Mouse (Mus musculus) hindbrain, embryonic 14.5 days (tissue): Measurements from ENCODE around the gene Bicc1. TPM values are rescaled to one million over a fixed set of nuclear protein-coding genes. Genes with fewer than 3 reads are reported as not detected.

ENCODE experiments used
- ATAC-seq: fragments of 200-750 bp; cut with Nextera tagmentation; 2 replicates; pipeline ENCODE4 v1.8.0; 2017; ENCODE audit warnings: moderate number of reproducible peaks, mild to moderate bottlenecking, moderate TSS enrichment, moderate library complexity; ENCODE audit not compliant: low FRiP score
- DNase-seq: peaks from one replicate; pipeline ENCODE4 v3.0.0-alpha.2; 2015; ENCODE audit warnings: low spot score
- H3K27ac ChIP-seq: fragments of 300-500 bp; sonication (generic); 2 replicates; pipeline ENCODE4 v1.5.1; 2014; ENCODE audit warnings: mild to moderate bottlenecking, moderate library complexity
- H3K27me3 ChIP-seq: fragments of 300-500 bp; sonication (generic); 2 replicates; pipeline ENCODE4 v1.6.1; 2014; ENCODE audit warnings: mild to moderate bottlenecking, low read length, mixed read lengths; ENCODE audit not compliant: control insufficient read depth, insufficient read depth
- H3K36me3 ChIP-seq: fragments of 300-500 bp; sonication (generic); replicated peaks from 2 replicates; pipeline ENCODE4 v1.6.1; 2014; ENCODE audit not compliant: control insufficient read depth, insufficient read depth
- H3K4me1 ChIP-seq: fragments of 300-500 bp; sonication (generic); replicated peaks from 2 replicates; pipeline ENCODE4 v1.6.1; 2014; ENCODE audit warnings: antibody characterized with exemption, low read length, mixed read lengths; ENCODE audit not compliant: control insufficient read depth, insufficient read depth
- H3K4me2 ChIP-seq: fragments of 300-500 bp; sonication (generic); replicated peaks from 2 replicates; pipeline ENCODE4 v1.6.1; 2014; ENCODE audit warnings: mild to moderate bottlenecking, moderate library complexity
- H3K4me3 ChIP-seq: fragments of 300-500 bp; sonication (generic); replicated peaks from 2 replicates; pipeline ENCODE4 v1.5.1; 2014; ENCODE audit warnings: mild to moderate bottlenecking, low read length
- H3K9ac ChIP-seq: fragments of 300-500 bp; sonication (generic); 2 replicates; pipeline ENCODE4 v1.6.1; 2014
- H3K9me3 ChIP-seq: fragments of 300-500 bp; sonication (generic); 2 replicates; pipeline ENCODE4 v1.6.1; 2016; ENCODE audit warnings: low read length; ENCODE audit not compliant: control insufficient read depth
- WGBS: fragments of 180-500 bp; shearing (Covaris S2); extraction: QIAGEN DNeasy Blood & Tissue Kit; methylation state at CpG from one replicate; pipeline ENCODE4 v1.1.7; 2014; 5-methylcytosine and 5-hydroxymethylcytosine counted together
- polyA plus RNA-seq: library from polyadenylated mRNA; unstranded; fragments of >200 nt; fragmentation: Nextera tagmentation; extraction: Ambion mirVana; gene quantifications from 2 replicates; pipeline ENCODE4 v1.2.1, GENCODE M21; 2014

Gene Bicc1
- polyA plus RNA-seq, 1 experiment from 2014 or later = 6.8 TPM

GRCm38 (mm10) chr10:71148951-71149603, 10.4 kb downstream of the Bicc1 start:
- WGBS = 90% methylated on average over 5 of the region's 5 CpGs
- H3K4me1 ChIP-seq = 0 out of 2 replicates have a peak, but pooled peaks cover 3% of the 10 kb centered on the region

DNA sequence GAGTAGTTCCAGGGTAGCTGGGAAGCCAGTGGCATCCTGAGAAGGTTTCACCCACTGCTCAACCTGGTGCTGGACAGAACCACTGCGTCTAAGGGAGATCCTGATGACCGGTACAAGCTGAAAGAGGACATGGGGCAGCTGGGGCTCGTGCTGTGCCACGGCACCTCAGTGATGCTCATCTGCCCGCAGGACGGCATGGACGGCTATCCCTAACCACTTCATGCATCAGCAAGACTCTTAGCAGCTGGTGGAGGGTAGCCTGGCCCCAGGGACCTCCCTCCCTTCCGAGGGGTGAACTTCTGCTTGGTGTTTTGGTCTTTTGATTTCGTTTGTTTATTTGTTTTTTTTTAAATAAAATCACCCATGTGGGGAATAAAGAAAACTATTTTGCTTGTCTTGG, 11.3 kb downstream of the Bicc1 start:
- H3K9me3 ChIP-seq = peaks cover 2% of the 10 kb centered on the region; the same call in 1 of the 2 replicates
- H3K4me1 ChIP-seq = 0 out of 2 replicates have a peak, but pooled peaks cover 3% of the 10 kb centered on the region
- no peak overlapping the region for H3K9ac ChIP-seq
- no peak overlapping the region for H3K4me3 ChIP-seq
- no peak for ATAC-seq
- no peak for DNase-seq
- no peak overlapping the region for H3K4me2 ChIP-seq
- WGBS = 96% methylated on average over 9 of the region's 9 CpGs
- no peak overlapping the region for H3K27ac ChIP-seq
- no peaks in the 10 kb centered on the region for H3K36me3 ChIP-seq
- no peaks in the 10 kb centered on the region for H3K27me3 ChIP-seq

More at GRCm38 (mm10) chr10:71148951-71149603, 10.4 kb downstream of the Bicc1 start:
- no peaks in the 10 kb centered on the region for H3K36me3 ChIP-seq
- no peaks in the 10 kb centered on the region for H3K9me3 ChIP-seq
- H3K4me3 ChIP-seq = no peak overlapping the region
- H3K4me2 ChIP-seq = no peak overlapping the region
- H3K27me3 ChIP-seq = no peaks in the 10 kb centered on the region
- ATAC-seq (no peak), DNase-seq (no peak)
- H3K9ac ChIP-seq = no peak overlapping the region
- H3K27ac ChIP-seq = no peak overlapping the region

DNA sequence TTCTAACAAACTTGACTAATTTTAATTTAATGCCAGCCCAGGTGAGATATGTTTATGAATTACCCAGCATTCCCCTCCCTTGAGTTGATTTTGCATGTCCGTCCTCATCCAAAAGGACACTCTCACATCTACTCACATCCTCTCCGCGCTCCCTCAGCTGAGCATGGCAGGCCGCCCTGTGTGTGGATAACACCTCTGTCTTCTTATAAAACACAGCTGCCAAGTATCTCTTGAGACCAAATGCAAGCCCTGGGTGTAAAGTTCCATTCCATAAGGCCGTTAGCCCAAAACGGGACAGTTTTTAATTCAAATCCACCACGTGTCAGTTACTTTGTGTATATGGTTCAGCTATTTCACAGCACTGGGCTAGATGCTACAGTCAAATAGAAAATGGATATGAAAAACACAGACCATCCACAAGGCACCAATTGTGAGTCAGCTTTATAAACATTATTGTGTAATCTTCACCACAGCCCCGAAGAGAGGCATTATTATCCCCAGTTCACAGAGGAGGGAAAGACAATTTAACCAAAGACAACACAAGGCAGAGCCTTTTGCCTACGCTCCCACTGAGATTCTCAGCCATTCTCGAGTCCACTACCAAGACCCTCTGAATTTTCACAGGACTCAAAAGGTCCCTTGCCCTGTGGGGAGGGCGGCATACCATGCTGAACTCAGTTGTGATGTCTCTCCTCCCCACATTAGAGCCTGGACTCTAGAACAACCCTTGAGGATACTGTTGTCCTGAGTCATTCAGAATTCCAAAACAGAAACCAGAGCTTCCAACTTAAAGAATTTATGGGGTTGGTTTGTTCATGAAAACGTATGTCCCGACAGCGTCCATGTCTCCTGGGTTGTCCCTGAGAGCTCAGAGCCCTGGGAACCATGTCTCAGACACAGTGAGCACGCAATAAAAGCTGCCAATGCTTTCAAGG, 12.6 kb downstream of the Bicc1 start:
- Histone ChIP-seq H3K36me3 (no peaks in the 10 kb centered on the region), H3K4me1 (0 out of 2 replicates have a peak, but pooled peaks cover 3% of the 10 kb centered on the region), H3K4me2 (no peak overlapping the region), H3K4me3 (no peak overlapping the region), H3K27me3 (no peaks in the 10 kb centered on the region), H3K27ac (no peak overlapping the region), H3K9ac (no peak overlapping the region), H3K9me3 (peaks cover 14% of the 10 kb centered on the region)
- WGBS = 88% methylated on average over 15 of the region's 15 CpGs
- no peak for ATAC-seq
- DNase-seq = no peak

GRCm38 (mm10) chr10:71145801-71146200, 13.7 kb downstream of the Bicc1 start:
- Histone ChIP-seq H3K9ac (no peak overlapping the region), H3K9me3 (peaks cover 14% of the 10 kb centered on the region), H3K4me2 (no peak overlapping the region), H3K27me3 (no peaks in the 10 kb centered on the region), H3K4me3 (no peak overlapping the region), H3K27ac (no peak overlapping the region), H3K4me1 (0 out of 2 replicates have a peak, but pooled peaks cover 3% of the 10 kb centered on the region), H3K36me3 (no peaks in the 10 kb centered on the region)
- ATAC-seq = no peak
- 72% methylated on average over 11 of the region's 11 CpGs for WGBS
- DNase-seq = no peak

DNA sequence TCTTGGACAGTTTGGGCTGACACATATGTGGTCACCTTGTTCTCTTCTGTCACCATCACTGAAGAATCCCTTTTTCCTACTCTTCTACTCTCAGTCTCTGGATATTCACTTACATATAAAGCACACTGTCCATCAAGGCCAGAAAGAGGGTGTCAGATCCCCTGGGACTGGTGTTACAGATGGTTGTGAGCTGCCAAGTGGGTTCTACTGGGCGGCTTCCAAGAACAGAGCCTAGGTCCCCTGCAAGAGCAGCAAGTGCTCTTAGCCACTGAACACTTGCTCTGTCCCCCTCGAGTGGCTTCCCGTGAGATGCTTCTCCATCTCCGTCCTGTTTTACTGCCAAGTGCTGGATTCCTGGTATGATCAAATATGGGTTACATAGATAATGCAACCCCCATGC, 15.3 kb downstream of the Bicc1 start:
- H3K36me3 ChIP-seq = no peaks in the 10 kb centered on the region
- ATAC-seq (no peak), DNase-seq (no peak)
- no peak overlapping the region for H3K4me3 ChIP-seq
- no peak overlapping the region for H3K9ac ChIP-seq
- 86% methylated on average over 4 of the region's 4 CpGs for WGBS
- no peak overlapping the region for H3K27ac ChIP-seq
- H3K9me3 ChIP-seq = peaks cover 14% of the 10 kb centered on the region
- 0 out of 2 replicates have a peak, but pooled peaks cover 3% of the 10 kb centered on the region for H3K4me1 ChIP-seq
- no peaks in the 10 kb centered on the region for H3K27me3 ChIP-seq
- H3K4me2 ChIP-seq = no peak overlapping the region

DNA sequence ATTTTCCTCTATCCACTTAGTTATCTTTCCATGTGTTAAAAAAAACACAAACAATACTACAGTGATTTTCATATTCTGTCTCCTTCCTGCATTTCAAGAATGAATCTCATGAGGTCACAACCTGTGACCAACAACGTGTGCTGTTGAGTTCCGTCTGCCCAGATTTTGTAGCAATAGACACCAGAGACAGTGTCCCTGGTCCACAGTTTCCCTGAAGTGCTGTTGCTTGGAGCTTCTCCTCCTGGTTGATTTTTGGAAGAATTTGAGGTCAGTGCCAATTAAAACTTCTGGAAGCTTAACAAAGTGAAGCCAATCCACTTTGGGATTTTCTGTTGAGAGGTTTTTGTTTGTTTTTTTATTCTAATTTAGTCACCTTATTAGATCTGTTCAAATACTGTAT, 16.9 kb downstream of the Bicc1 start:
- Histone ChIP-seq H3K36me3 (no peaks in the 10 kb centered on the region), H3K27ac (no peak overlapping the region), H3K4me3 (no peak overlapping the region), H3K4me1 (0 out of 2 replicates have a peak, but pooled peaks cover 3% of the 10 kb centered on the region), H3K9me3 (peaks cover 14% of the 10 kb centered on the region), H3K9ac (no peak overlapping the region), H3K27me3 (no peaks in the 10 kb centered on the region), H3K4me2 (no peak overlapping the region)
- ATAC-seq = no peak
- DNase-seq = no peak
- 90% methylated on average over 2 of the region's 2 CpGs for WGBS

GRCm38 (mm10) chr10:71140281-71140845, 19.1 kb downstream of the Bicc1 start:
- 69% methylated on average over 6 of the region's 6 CpGs for WGBS
- Histone ChIP-seq H3K4me3 (no peak overlapping the region), H3K36me3 (no peaks in the 10 kb centered on the region), H3K4me2 (no peak overlapping the region), H3K4me1 (no peaks in the 10 kb centered on the region), H3K9ac (no peak overlapping the region), H3K27me3 (no peaks in the 10 kb centered on the region), H3K27ac (no peak overlapping the region), H3K9me3 (peaks cover 14% of the 10 kb centered on the region)
- ATAC-seq (no peak), DNase-seq (no peak)

- no peak overlapping the region for H3K4me3 ChIP-seq
Measured at GRCm38 (mm10) chr10:71138852-71139197, 20.7 kb downstream of the Bicc1 start.

More at GRCm38 (mm10) chr10:71138852-71139197, 20.7 kb downstream of the Bicc1 start:
- Histone ChIP-seq H3K9me3 (peaks cover 14% of the 10 kb centered on the region), H3K9ac (no peak overlapping the region), H3K4me1 (no peaks in the 10 kb centered on the region), H3K4me2 (no peak overlapping the region), H3K27me3 (no peaks in the 10 kb centered on the region), H3K27ac (no peak overlapping the region), H3K36me3 (no peaks in the 10 kb centered on the region)
- DNase-seq = no peak
- no peak for ATAC-seq
- WGBS = 80% methylated on average over 2 of the region's 2 CpGs
